Mouse (Mus musculus) MEL (cell line): ENCODE results near the gene Sh3glb1. TPM values are rescaled to one million over a fixed set of nuclear protein-coding genes. Genes with fewer than 3 reads are reported as not detected.

Experiments used
- DNase-seq: peaks from one replicate; pipeline ENCODE4 v3.0.0; 2011; ENCODE audit warnings: low read depth, low spot score
- H3K27ac ChIP-seq: 2 replicates; pipeline ENCODE4 v1.5.1; 2012; ENCODE audit warnings: low read depth, mild to moderate bottlenecking, control low read depth, low read length, moderate library complexity; ENCODE audit not compliant: control insufficient read depth
- H3K27me3 ChIP-seq, 2 experiments: fragments of 150-350 bp in 1 of 2; sonication (generic) in 1 of 2; 2 replicates each; pipeline ENCODE4 v1.6.1; 2012; ENCODE audit warnings: low read length in 2 of 2, mild to moderate bottlenecking in 2 of 2, improper control_type of control experiment in 1 of 2, moderate library complexity in 1 of 2; ENCODE audit not compliant: insufficient read depth in 2 of 2, control insufficient read depth in 1 of 2
- H3K36me3 ChIP-seq, 2 experiments: 2 replicates each; pipeline ENCODE4 v1.6.1; 2012 to 2014; ENCODE audit warnings: low read length in 2 of 2, improper control_type of control experiment in 1 of 2, inconsistent platforms in 1 of 2, mild to moderate bottlenecking in 1 of 2; ENCODE audit not compliant: insufficient read depth in 2 of 2, control insufficient read depth in 1 of 2
- H3K4me1 ChIP-seq, 2 experiments: fragments of 150-350 bp in 1 of 2; sonication (generic) in 1 of 2; 2 replicates each; pipeline ENCODE4 v1.6.1; 2012; ENCODE audit warnings: low read length in 2 of 2, improper control_type of control experiment in 1 of 2, mild to moderate bottlenecking in 1 of 2; ENCODE audit not compliant: insufficient read depth in 2 of 2, control insufficient read depth in 1 of 2
- H3K4me3 ChIP-seq, 2 experiments: fragments of 150-350 bp in 1 of 2; sonication (generic) in 1 of 2; 2 replicates each; pipeline ENCODE4 v1.5.1; 2012; ENCODE audit warnings: low read depth in 2 of 2, low read length in 2 of 2, mild to moderate bottlenecking in 2 of 2, moderate library complexity in 2 of 2, control low read depth in 1 of 2, improper control_type of control experiment in 1 of 2; ENCODE audit not compliant: control insufficient read depth in 1 of 2, insufficient read depth in 1 of 2
- H3K79me2 ChIP-seq: 2 replicates; pipeline ENCODE4 v1.6.1; 2012; ENCODE audit warnings: mild to moderate bottlenecking, low read length, moderate library complexity; ENCODE audit not compliant: control insufficient read depth, poor library complexity, insufficient read depth
- H3K9ac ChIP-seq: 2 replicates; pipeline ENCODE4 v1.6.1; 2012; ENCODE audit warnings: low read depth, mild to moderate bottlenecking, control low read depth, low read length, moderate library complexity; ENCODE audit not compliant: control insufficient read depth, poor library complexity, severe bottlenecking
- H3K9me3 ChIP-seq: fragments of 150-350 bp; sonication (generic); replicated peaks from 2 replicates; pipeline ENCODE4 v1.6.1; 2012; ENCODE audit warnings: mild to moderate bottlenecking, low read length, improper control_type of control experiment, moderate library complexity; ENCODE audit not compliant: insufficient read depth
- BHLHE40 ChIP-seq: IDR thresholded peaks from 2 replicates; pipeline ENCODE4 v1.6.1; 2012; ENCODE audit warnings: low read depth, mild to moderate bottlenecking, inconsistent platforms, low read length, improper control_type of control experiment, borderline replicate concordance
- CHD1 ChIP-seq: IDR thresholded peaks from 2 replicates; pipeline ENCODE4 v1.6.1; 2012; ENCODE audit warnings: low read depth, mild to moderate bottlenecking, inconsistent platforms, low read length, improper control_type of control experiment
- EP300 ChIP-seq, 2 experiments: IDR thresholded peaks; 2 replicates each; pipeline ENCODE4 v1.6.1; 2011; ENCODE audit warnings: improper control_type of control experiment in 2 of 2, low read length in 2 of 2, low read depth in 1 of 2, mild to moderate bottlenecking in 1 of 2
- ETS1 ChIP-seq: IDR thresholded peaks from 2 replicates; pipeline ENCODE4 v1.6.1; 2012; ENCODE audit warnings: low read depth, mild to moderate bottlenecking, inconsistent platforms, low read length, improper control_type of control experiment, moderate library complexity
- GATA1 ChIP-seq: IDR thresholded peaks from 2 replicates; pipeline ENCODE4 v1.6.1; 2011; ENCODE audit warnings: low read depth, low read length, improper control_type of control experiment
- JUND ChIP-seq: IDR thresholded peaks from 2 replicates; pipeline ENCODE4 v1.6.1; 2011; ENCODE audit warnings: low read depth, mild to moderate bottlenecking, improper control_type of control experiment, low read length
- MAFK ChIP-seq: IDR thresholded peaks from 2 replicates; pipeline ENCODE4 v1.6.1; 2011; ENCODE audit warnings: low read depth, mild to moderate bottlenecking, low read length, improper control_type of control experiment, borderline replicate concordance
- MEF2A ChIP-seq: IDR thresholded peaks from 2 replicates; pipeline ENCODE4 v1.6.1; 2014; ENCODE audit warnings: low read depth, mild to moderate bottlenecking, inconsistent platforms, low read length, improper control_type of control experiment; ENCODE audit not compliant: poor library complexity, insufficient replicate concordance, severe bottlenecking; ENCODE audit errors: extremely low read depth
- MXI1 ChIP-seq: IDR thresholded peaks from 2 replicates; pipeline ENCODE4 v1.6.1; 2011; ENCODE audit warnings: mild to moderate bottlenecking, low read depth, low read length, improper control_type of control experiment
- MYC ChIP-seq: IDR thresholded peaks from 2 replicates; pipeline ENCODE4 v1.6.1; 2011; ENCODE audit warnings: low read depth, mild to moderate bottlenecking, low read length, improper control_type of control experiment, moderate library complexity
- NELFE ChIP-seq: IDR thresholded peaks from 2 replicates; pipeline ENCODE4 v1.6.1; 2011; ENCODE audit warnings: low read depth, low read length, improper control_type of control experiment
- NRF1 ChIP-seq: IDR thresholded peaks from 2 replicates; pipeline ENCODE4 v1.6.1; 2014; ENCODE audit warnings: low read depth, mild to moderate bottlenecking, inconsistent platforms, low read length, improper control_type of control experiment, moderate library complexity; ENCODE audit not compliant: poor library complexity, insufficient read depth, severe bottlenecking
- POLR2A ChIP-seq, 2 experiments: IDR thresholded peaks; 2 replicates each; pipeline ENCODE4 v1.6.1; 2011 to 2012; ENCODE audit warnings: low read length in 2 of 2, mild to moderate bottlenecking in 2 of 2, control low read depth in 1 of 2, improper control_type of control experiment in 1 of 2, low read depth in 1 of 2, moderate library complexity in 1 of 2; ENCODE audit not compliant: control insufficient read depth in 1 of 2, insufficient read depth in 1 of 2, poor library complexity in 1 of 2
- POLR2AphosphoS5 ChIP-seq: IDR thresholded peaks from 2 replicates; pipeline ENCODE4 v1.6.1; 2012; ENCODE audit warnings: low read depth, borderline replicate concordance, mild to moderate bottlenecking, inconsistent platforms, low read length, moderate library complexity, mixed read lengths
- RAD21 ChIP-seq: IDR thresholded peaks from 2 replicates; pipeline ENCODE4 v1.6.1; 2011; ENCODE audit warnings: mild to moderate bottlenecking, low read depth, low read length, improper control_type of control experiment
- RCOR1 ChIP-seq: IDR thresholded peaks from 2 replicates; pipeline ENCODE4 v1.6.1; 2012; ENCODE audit warnings: low read depth, mild to moderate bottlenecking, inconsistent platforms, low read length, improper control_type of control experiment
- SIN3A ChIP-seq: IDR thresholded peaks from 2 replicates; pipeline ENCODE4 v1.6.1; 2012; ENCODE audit warnings: low read length, improper control_type of control experiment, inconsistent platforms
- TAL1 ChIP-seq: IDR thresholded peaks from 2 replicates; pipeline ENCODE4 v1.6.1; 2012; ENCODE audit warnings: mild to moderate bottlenecking, inconsistent platforms, low read length, moderate library complexity, mixed read lengths
- TCF12 ChIP-seq: IDR thresholded peaks from 2 replicates; pipeline ENCODE4 v1.6.1; 2014; ENCODE audit warnings: low read depth, mild to moderate bottlenecking, inconsistent platforms, low read length, improper control_type of control experiment, moderate library complexity
- USF2 ChIP-seq, 2 experiments: IDR thresholded peaks; 2 replicates each; pipeline ENCODE4 v1.6.1; 2011 to 2012; ENCODE audit warnings: improper control_type of control experiment in 2 of 2, low read length in 2 of 2, borderline replicate concordance in 1 of 2, inconsistent platforms in 1 of 2, low read depth in 1 of 2, mild to moderate bottlenecking in 1 of 2; ENCODE audit not compliant: insufficient read depth in 1 of 2
- ZKSCAN1 ChIP-seq: IDR thresholded peaks from 2 replicates; pipeline ENCODE4 v1.6.1; 2012; ENCODE audit warnings: low read depth, mild to moderate bottlenecking, inconsistent platforms, low read length, improper control_type of control experiment, moderate library complexity
- ZMIZ1 ChIP-seq: IDR thresholded peaks from 2 replicates; pipeline ENCODE4 v1.6.1; 2012; ENCODE audit warnings: low read depth, mild to moderate bottlenecking, inconsistent platforms, low read length, improper control_type of control experiment, moderate library complexity
- polyA plus RNA-seq, 2 experiments: library from polyadenylated mRNA; stranded (reverse) in 1 of 2; unstranded in 1 of 2; fragments of >175 nt in 1 of 2; fragments of >200 nt in 1 of 2; gene quantifications; 2 replicates each; pipeline versions ENCODE4 v1.2.1 to v1.2.4; 2012; ENCODE audit warnings: low replicate concordance in 2 of 2, low read depth in 1 of 2; ENCODE audit not compliant: insufficient read length in 2 of 2, insufficient read depth in 1 of 2, missing spikeins in 1 of 2
- total RNA-seq: library from RNA; depleted of rRNA; stranded (reverse); fragments of 300-350 nt; gene quantifications from 2 replicates; pipeline ENCODE4 v1.2.3, GENCODE M21; 2012

The Sh3glb1 gene
- total and polyA plus RNA-seq, 3 experiments: 33.9 to 89.2 (median 61.9) TPM

DNA sequence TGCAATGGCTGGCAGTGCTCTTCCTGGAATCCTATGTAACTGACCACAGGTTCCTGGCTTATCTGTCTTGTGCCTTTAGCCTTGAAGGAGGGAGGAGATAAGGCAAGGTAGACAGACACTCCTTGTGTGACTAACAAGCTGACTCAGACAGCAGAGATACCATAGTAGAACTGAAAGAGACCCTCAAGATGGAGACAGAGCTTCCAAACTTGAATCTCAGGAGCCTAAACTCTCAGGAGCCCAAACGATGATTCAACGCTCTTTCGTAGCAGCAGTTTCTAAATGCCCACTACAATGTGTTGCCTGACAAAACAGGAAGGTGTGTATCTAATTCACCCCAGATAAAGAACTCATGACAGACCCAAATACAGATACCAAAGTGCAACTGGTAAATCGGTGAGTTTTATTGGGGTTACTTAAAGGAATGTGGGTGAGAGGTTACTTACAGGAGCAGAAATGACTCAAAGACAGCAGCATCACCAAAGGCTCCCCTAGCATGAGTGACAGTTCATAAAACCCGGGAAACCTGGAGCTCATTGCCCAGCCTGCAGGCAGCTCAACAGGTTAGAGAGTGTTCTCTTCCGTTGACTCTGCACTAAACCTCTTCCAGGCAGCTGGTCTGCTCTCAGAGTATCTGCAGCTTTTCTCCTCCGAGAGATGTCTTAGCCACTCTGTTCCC, 56.6 kb downstream of the Sh3glb1 start:
- H3K9me3 ChIP-seq: no peaks in the 10 kb centered on the region
- H3K4me1 ChIP-seq: peaks cover 8 to 33% of the 10 kb centered on the region in 2 experiments
- TF ChIP-seq RCOR1 (peak; percentile 50; the same call in 1 of the 2 replicates), ZMIZ1 (no peak), MAFK (no peak), BHLHE40 (no peak), SIN3A (peak; percentile 56), GATA1 (peak; percentile 55), TAL1 (peak; percentile 54), MXI1 (no peak), JUND (0 out of 2 replicates have a peak, but pooled peaks have one; percentile 16), TCF12 (peak; percentile 54), MEF2A (no peak), EP300 (IDR thresholded peaks at IDR 0.05; ENCODE audit: low read depth in 1 of 2, low read length in 2 of 2) (peak; percentile 66 to 67), ETS1 (peak; percentile 47)
- H3K9ac ChIP-seq: no peak overlapping the region
- H3K27me3 ChIP-seq: no peaks in the 10 kb centered on the region
- peak overlapping the region in 1 of 2 experiments; percentile 15; a peak in 1 of 4 replicates for H3K4me3 ChIP-seq
- DNase-seq: peak; percentile 65
- H3K27ac ChIP-seq: peak overlapping the region; percentile 9
- H3K36me3 ChIP-seq: peaks cover 0 to 13% of the 10 kb centered on the region in 2 experiments; a peak in 2 of 4 replicates
- no peaks in the 10 kb centered on the region for H3K79me2 ChIP-seq

DNA sequence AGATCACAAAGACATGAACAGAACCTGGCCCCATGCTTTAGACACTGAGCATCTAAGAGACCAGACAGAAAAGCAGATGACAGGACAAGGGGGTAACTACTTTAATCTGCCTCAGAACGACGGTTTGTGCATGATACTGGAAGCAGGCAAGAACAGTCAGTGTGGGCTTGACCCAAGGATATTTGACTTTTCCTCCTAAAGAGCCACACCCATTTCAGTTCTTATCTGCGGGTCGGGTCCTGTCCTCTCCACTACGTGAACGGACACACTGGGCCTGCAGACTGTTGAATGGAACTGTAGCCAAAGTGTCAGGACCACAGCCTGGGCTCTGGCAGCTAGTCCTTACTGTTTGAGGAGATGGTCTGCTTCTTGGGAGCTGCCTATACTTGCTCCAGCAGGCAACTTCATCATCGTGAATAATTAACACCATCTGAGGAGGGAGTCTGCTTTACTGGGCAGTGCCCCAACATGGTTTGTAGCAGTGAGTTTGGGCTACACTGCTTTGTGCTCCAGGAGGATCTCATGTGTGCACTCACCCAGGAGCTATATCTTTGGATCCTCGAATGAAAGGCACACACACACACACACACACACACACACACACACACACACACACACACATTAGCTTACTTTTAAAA, 57.8 kb downstream of the Sh3glb1 start:
- no peak overlapping the region for H3K9ac ChIP-seq
- H3K27ac ChIP-seq: no peak overlapping the region
- no peak overlapping the region for H3K4me3 ChIP-seq
- H3K4me1 ChIP-seq: peaks cover 8 to 24% of the 10 kb centered on the region in 2 experiments
- no peak for DNase-seq
- H3K9me3 ChIP-seq: no peaks in the 10 kb centered on the region
- H3K36me3 ChIP-seq: peaks cover 0 to 11% of the 10 kb centered on the region in 2 experiments; a peak in 2 of 4 replicates
- TF ChIP-seq TAL1 (no peak), CHD1 (no peak), POLR2AphosphoS5 (no peak), RAD21 (no peak), POLR2A (IDR thresholded peaks at IDR 0.05; ENCODE audit: control insufficient read depth in 1 of 2, insufficient read depth in 1 of 2, low read depth in 1 of 2, low read length in 2 of 2, poor library complexity in 1 of 2) (no peak), ZKSCAN1 (no peak), MYC (no peak), TCF12 (no peak), USF2 (IDR thresholded peaks at IDR 0.05; ENCODE audit: borderline replicate concordance in 1 of 2, insufficient read depth in 1 of 2, low read depth in 1 of 2, low read length in 2 of 2) (no peak), EP300 (IDR thresholded peaks at IDR 0.05; ENCODE audit: low read depth in 1 of 2, low read length in 2 of 2) (no peak), NELFE (no peak), NRF1 (no peak), MAFK (no peak)
- no peaks in the 10 kb centered on the region for H3K27me3 ChIP-seq
- no peaks in the 10 kb centered on the region for H3K79me2 ChIP-seq
